Mouse (Mus musculus): ENCODE data around the gene Gm4707.
A peak's percentile ranks its signal among the peaks of the same experiment; 100 is the strongest.
"Not testable (repeated sequence)": the region's sequence is repeated elsewhere in the genome, so short reads cannot be mapped to it uniquely, and the experiment has no call there.

Gm4707 gene

DNA sequence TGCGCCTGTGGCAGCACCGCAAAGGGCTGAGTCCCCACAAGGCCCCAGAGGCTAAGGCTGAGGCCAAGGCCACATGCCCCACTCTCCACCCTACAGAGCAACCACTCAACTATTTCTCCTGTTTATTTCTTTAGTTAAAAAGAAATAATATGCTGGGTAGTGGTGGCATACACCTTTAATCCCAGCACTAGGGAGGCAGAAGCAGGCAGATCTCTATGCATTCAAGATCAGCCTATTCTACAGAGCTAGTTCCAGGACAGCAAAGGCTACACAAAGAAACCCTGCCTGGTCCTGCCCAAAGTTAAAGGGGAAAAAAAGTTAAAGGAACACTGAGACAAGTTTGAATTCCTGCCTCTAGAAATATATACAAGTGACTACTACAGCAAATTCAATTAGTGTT, at the start of gene Gm4707:
TSS of gene Gm4707 (minus strand) at position 101 of the 400 bp plus-strand sequence.
- no peak for DNase-seq (ENCODE audit: low spot score in 2 of 2)

- no peak for DNase-seq (ENCODE audit: low spot score in 2 of 2)
Measured at GRCm38 (mm10) chr17:71506832-71507231, 47.1 kb upstream of the Gm4707 start.

DNA sequence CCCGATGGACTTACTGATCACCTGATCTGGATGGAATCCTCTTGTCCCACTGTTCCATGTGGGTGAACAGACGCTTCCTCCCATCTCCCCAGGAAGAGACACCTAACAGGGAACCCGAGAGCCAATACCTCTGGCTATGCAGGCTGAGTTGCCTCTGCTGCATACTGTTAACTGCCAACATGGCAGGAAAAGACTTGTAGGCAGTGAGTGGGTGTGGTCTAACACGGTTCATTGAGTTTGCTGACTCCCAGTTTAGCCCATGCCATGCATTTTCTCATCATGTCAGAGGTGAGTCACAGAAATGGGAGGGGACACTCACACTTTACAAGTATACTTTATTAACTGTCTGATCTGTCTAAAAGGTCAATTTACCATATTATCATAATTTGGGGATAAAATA, 36.1 kb upstream of the Gm4707 start:
- DNase-seq (ENCODE audit: low spot score in 2 of 2) = no peak

- DNase-seq (ENCODE audit: low spot score in 2 of 2) = peak in 1 of 2 experiments; percentile 15
Measured at GRCm38 (mm10) chr17:71491332-71491686, 31.6 kb upstream of the Gm4707 start.

GRCm38 (mm10) chr17:71490666-71491331, 31.1 kb upstream of the Gm4707 start:
- DNase-seq (ENCODE audit: low spot score in 2 of 2) = no peak

- no peak for DNase-seq (ENCODE audit: low spot score in 2 of 2)
Measured at GRCm38 (mm10) chr17:71489703-71490461, 30.2 kb upstream of the Gm4707 start.

DNA sequence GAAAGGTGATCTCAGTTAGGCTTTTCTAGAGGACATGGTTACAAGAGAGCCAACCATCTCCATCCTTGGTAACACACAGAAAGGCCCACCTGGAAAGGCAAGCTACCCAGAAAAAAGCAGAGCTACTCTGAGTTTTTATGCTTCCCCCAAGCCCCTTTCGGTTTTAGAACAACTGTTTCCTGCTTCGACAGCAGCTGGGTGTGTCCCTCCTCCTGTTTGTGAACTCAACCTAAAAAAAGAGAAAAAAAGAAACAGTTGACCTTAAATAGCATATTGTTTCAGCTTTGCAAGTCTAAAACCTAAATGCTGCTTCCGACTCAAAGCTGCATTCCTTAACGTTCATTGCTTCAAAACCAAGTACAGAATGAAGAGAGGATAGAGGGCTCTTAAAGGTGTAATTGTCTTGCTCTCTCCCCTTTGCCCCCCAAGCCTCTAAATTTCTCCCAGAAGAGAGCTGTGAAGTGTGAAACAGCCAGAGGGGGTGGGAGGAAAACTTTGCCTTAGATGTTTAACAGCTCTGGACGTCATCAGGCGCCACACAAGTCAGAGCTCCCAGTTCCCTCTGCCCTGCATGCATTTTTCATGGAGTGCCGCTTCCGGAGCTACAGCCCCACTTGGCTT, 26.6 kb upstream of the Gm4707 start:
- DNase-seq (ENCODE audit: low spot score in 2 of 2) = peak in 1 of 2 experiments; percentile 19

GRCm38 (mm10) chr17:71485791-71486230, 26.1 kb upstream of the Gm4707 start:
- peak; percentile 4 to 11 for DNase-seq (ENCODE audit: low spot score in 2 of 2)

DNA sequence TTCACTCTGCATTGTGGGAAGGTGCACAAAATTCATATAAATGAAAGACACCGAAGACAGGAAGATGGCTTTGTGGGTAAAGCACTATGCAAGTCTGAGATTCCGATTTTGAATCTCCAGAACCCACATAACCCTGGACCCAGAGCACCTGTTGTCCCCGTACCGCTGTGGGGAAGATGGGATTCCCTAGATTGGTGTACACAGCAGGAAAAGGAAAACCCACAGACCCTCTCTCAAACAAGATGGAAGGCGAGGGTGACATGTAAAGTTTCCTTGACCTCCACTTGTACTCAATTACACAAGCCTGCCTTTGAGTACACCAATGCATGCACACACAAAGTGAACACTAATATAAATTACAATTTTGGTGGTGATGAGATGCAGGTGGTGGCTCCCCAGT, 25.0 kb upstream of the Gm4707 start:
- DNase-seq (ENCODE audit: low spot score in 2 of 2) = no peak

DNA sequence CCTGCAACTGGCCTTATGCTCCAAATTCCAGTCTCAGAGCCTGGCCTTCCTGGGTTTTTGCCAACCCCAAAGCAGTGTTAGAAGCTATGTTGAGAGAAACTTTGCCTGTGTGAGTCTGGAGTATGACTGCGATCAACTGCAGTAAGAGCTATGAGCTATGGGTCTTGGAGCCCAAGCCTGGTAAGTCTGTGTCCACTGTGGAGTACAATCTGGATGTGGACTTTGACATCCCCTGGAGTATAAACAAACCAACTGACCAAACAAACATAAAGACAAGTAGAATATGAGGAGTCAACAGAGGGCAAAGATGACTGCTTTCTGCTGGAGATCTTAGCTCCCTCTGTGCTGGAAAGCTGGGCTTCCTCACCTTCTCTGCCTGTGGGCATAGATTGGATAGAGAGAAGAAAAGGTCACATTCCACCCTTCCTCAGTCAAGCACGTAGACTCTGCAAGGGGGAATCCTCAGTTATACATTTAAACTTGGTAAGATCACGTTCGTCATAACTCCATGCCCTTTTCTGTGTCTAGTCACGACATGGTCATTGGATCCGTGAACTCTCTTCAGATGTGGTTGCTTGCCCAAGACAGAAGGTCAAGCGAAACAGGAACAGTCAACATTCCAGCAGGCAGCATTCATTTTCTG, 23.8 kb upstream of the Gm4707 start:
- DNase-seq (ENCODE audit: low spot score in 2 of 2) = no peak

DNA sequence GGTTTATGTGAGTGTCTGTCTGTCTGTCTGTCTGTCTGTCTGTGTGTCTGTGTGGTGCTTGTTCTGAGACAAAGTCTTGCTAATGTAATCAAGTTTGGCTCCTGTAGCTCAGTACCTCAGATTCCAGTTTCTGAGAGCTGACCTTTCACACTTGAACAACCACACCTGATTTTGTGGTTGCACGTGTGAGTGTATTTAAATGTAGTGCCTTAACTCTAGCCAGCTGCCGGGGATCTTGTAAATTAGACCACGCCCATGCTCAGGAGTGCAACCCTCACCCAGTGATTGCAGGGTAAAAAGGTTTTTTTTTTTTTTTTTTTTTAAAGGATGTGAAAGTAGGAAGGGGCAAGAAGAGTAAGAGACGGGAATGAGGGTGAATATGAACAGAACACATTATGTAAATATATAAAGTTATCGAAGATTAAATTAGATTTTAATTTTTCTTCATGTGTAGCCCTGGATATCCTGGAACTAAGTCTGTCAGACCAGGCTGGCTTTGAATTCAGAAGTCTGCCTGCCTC, 19.7 kb upstream of the Gm4707 start:
- DNase-seq (ENCODE audit: low spot score in 2 of 2) = no peak

DNA sequence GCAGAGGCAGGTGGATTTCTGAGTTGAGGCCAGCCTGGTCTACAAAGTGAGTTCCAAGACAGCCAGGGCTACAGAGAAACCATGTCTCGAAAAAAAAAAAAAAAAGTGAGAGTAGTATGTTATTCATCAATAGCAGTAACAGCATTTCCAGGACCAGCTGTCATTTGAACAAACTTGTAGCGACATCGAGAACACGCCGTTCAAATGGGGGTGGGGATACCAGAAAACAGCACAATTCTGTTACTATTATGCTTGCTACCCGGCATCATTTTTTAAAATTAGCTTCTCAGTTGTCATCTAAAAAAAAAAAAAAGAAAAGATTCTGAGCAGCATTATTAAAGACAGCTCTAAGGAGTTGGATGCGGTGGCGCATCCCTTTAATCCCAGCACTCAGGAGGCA, 17.8 kb upstream of the Gm4707 start:
- no peak for DNase-seq (ENCODE audit: low spot score in 2 of 2)

DNA sequence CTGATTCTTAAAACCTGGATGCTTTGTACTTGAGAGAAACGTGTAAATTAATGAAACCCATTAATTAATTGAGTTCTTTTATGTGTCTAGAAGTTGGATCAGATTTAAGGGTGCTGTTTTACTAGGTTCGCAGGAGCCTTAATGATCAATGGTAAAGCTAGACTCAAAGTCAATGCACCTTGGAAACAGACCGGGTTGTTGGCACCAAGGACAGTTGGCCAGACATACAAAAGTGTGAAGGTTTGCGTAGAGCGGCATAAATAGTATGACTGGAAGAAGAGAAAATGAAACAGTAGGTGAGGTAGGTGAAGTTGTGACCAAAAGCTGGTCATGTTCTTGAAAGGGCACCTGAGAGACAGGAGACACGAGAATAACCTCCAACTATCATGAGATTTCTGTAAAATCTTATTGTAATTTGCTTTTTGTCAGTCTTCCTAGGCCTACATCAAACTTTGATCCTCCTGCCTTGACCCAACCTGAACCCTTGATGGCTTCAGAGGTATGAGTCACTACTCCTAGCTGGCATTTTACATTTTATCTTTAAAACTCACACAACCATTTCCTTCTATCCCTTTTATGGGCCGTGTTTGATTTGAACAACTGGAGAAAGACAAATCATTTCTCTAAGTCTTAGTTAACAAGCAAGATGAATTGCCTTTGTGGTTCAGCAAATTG, 16.8 kb upstream of the Gm4707 start:
- DNase-seq (ENCODE audit: low spot score in 2 of 2) = no peak

DNA sequence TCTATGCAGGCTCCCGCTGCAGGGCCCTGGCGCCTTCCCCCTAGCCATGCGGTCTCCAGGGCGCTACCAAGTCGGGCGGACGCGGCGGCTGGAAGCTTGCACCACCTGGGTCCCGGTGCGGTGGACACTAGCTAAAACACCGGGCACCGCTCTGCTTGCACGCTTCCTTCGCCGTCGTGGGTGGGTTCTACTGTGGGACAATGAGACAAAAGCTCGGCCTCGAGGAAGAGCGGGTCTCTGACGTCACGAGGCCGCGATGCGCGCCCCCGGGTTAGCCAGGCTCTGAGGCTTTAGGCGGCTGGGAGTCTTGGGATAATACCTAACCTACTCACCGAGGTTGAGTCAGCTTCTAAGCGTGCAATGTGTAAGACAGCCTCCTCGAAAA, 16.0 kb upstream of the Gm4707 start:
- peak; percentile 55 to 57 for DNase-seq (ENCODE audit: low spot score in 2 of 2)

GRCm38 (mm10) chr17:71474762-71475704, 15.3 kb upstream of the Gm4707 start, which contains the start of gene Smchd1:
Smchd1 (minus strand) TSS chr17:71475343.
- DNase-seq (ENCODE audit: low spot score in 2 of 2) = peak; percentile 87 to 94

- no peak for DNase-seq (ENCODE audit: low spot score in 2 of 2)
Measured at GRCm38 (mm10) chr17:71474128-71474527, 14.4 kb upstream of the Gm4707 start.

DNA sequence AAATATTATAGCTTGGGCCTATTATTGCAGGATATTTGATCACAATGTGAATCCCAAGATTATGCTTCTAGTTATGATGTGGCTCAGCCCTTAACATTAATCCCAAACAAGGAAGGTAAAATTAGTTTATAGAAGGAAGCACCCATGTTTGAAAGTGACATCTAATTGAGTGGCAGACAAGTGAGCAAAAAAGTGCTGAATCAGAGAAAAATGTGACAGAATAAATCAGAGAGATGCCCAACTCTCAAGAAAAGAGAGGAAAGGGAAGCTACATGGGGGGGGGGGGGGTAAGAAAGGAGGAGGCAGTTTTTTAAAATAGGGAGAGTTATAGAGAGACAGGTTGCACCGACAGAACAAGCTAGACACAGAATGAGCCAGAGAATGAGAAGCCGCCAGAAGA, 11.5 kb upstream of the Gm4707 start:
- no peak for DNase-seq (ENCODE audit: low spot score in 2 of 2)

DNA sequence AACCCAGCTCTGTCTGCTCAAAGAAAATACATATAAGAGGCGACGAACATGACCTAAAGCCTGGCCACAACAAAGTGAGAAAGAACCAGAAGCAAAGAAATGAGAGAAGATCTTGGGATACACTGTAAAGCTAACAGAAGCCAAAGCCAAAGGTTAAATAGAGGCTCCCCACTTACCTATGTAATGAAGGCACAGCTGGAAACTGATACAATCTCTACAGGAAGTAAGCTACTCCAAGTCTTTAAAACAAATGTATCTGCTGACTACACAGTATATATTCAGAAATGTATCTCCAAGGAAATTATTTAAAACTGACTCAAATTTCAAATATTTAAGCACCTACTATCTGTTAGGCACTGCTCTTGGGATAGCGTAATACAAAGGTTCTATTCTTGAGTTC, 594 bp upstream of the Gm4707 start:
- no peak for DNase-seq (ENCODE audit: low spot score in 2 of 2)

GRCm38 (mm10) chr17:71457361-71457760, 2.4 kb downstream of the Gm4707 start:
- not testable (repeated sequence) for DNase-seq (ENCODE audit: low spot score in 2 of 2)

GRCm38 (mm10) chr17:71445191-71445590, 14.5 kb downstream of the Gm4707 start:
- DNase-seq (ENCODE audit: low spot score in 2 of 2) = no peak
